Mouse (Mus musculus) ES-Bruce4 (cell line): ENCODE results near the gene Scaf1. TPM values are rescaled to one million over a fixed set of nuclear protein-coding genes. Genes with fewer than 3 reads are reported as not detected.
A peak's percentile ranks its signal among the peaks of the same experiment; 100 is the strongest.

Source experiments
- H3K27ac ChIP-seq: 2 replicates; pipeline ENCODE4 v1.5.1; 2012; ENCODE audit warnings: low read length, inconsistent platforms; ENCODE audit not compliant: insufficient read depth
- H3K27me3 ChIP-seq: 2 replicates; pipeline ENCODE4 v1.6.1; 2012; ENCODE audit warnings: mild to moderate bottlenecking, low read length, inconsistent platforms; ENCODE audit not compliant: control insufficient read depth, poor library complexity, insufficient read depth, severe bottlenecking
- H3K36me3 ChIP-seq: 2 replicates; pipeline ENCODE4 v1.6.1; 2012; ENCODE audit warnings: inconsistent platforms, mild to moderate bottlenecking, low read length, moderate library complexity; ENCODE audit not compliant: control insufficient read depth, poor library complexity, insufficient read depth, severe bottlenecking
- H3K4me1 ChIP-seq: one replicate; pipeline ENCODE4 v1.8.1; 2011; ENCODE audit warnings: low read length; ENCODE audit not compliant: control insufficient read depth, insufficient read depth
- H3K4me3 ChIP-seq: 2 replicates; pipeline ENCODE4 v1.5.1; 2011; ENCODE audit warnings: low read depth, mild to moderate bottlenecking, low read length
- H3K9ac ChIP-seq: 2 replicates; pipeline ENCODE4 v1.6.1; 2012; ENCODE audit warnings: low read depth, mild to moderate bottlenecking, inconsistent platforms; ENCODE audit not compliant: poor library complexity, severe bottlenecking
- H3K9me3 ChIP-seq: replicated peaks from 2 replicates; pipeline ENCODE4 v1.6.1; 2012; ENCODE audit warnings: mild to moderate bottlenecking, low read length, inconsistent platforms; ENCODE audit not compliant: control insufficient read depth, poor library complexity, insufficient read depth, severe bottlenecking
- CTCF ChIP-seq: IDR thresholded peaks from one replicate; pipeline ENCODE4 v1.8.1; 2011; ENCODE audit warnings: low read depth, low read length
- EP300 ChIP-seq: IDR thresholded peaks from 2 replicates; pipeline ENCODE4 v1.6.1; 2011; ENCODE audit warnings: low read depth, low read length; ENCODE audit not compliant: insufficient read depth
- POLR2A ChIP-seq: IDR thresholded peaks from one replicate; pipeline ENCODE4 v1.8.1; 2011; ENCODE audit warnings: low read length; ENCODE audit not compliant: insufficient read depth
- polyA plus RNA-seq: library from polyadenylated mRNA; stranded (reverse); fragments of >200 nt; gene quantifications from 2 replicates; pipeline ENCODE4 v1.2.4, GENCODE M21; 2011; ENCODE audit warnings: low read depth; ENCODE audit not compliant: missing spikeins, insufficient read depth, insufficient read length

Gene Scaf1
- polyA plus RNA-seq, 1 experiment: 64.2 TPM

DNA sequence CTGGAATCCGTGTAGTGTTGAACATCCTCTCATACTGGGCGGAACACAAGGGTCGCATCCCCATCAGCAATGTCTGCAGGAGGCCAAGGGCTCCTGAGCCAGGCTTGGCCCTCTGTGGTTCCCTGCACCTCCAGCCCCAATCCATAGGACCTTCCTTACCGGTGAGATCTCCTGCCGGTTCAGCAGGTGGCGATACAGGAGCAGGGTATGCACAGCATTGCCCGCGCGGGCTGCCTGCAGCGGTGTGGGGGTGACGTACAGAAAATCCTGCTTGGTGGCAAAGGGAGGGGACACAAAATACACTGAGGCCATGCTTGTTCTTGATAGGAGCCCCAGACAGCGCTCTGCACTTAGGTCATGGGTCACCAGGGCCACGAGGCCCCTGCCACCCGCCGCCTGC, 49.5 kb downstream of the Scaf1 start:
- peak overlapping the region; percentile 3; the same call in 1 of the 2 replicates for H3K9ac ChIP-seq
- TF ChIP-seq POLR2A: no peak
- TF ChIP-seq CTCF: peak; percentile 48
- no peak for TF ChIP-seq EP300
- no peak overlapping the region for H3K27ac ChIP-seq
- no peaks in the 10 kb centered on the region for H3K27me3 ChIP-seq
- no peaks in the 10 kb centered on the region for H3K9me3 ChIP-seq
- peaks cover 2% of the 10 kb centered on the region for H3K4me1 ChIP-seq
- H3K36me3 ChIP-seq: peaks cover 28% of the 10 kb centered on the region
- no peak overlapping the region for H3K4me3 ChIP-seq

DNA sequence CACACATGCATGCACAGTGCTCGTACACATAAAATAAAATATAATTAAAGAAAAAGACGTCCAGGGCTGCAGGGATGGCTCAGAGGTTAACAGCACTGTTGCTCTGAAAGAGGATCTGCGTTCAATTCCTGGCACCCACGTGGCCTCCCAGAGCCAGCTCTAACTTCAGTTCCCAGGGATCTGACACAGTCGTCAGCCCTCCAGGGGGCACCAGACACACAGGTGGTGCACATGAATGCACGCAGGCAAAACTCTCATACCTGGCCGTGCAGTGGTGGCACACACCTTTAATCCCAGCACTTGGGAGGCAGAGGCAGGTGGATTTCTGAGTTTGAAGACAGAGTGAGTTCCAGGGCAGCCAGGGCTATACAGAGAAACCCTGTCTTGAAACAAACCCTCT, 50.2 kb downstream of the Scaf1 start:
- no peak overlapping the region for H3K27ac ChIP-seq
- peaks cover 35% of the 10 kb centered on the region for H3K36me3 ChIP-seq
- H3K27me3 ChIP-seq: no peaks in the 10 kb centered on the region
- H3K9ac ChIP-seq: no peak overlapping the region
- TF ChIP-seq CTCF (peak; percentile 54), POLR2A (no peak)
- H3K4me3 ChIP-seq: no peak overlapping the region
- no peaks in the 10 kb centered on the region for H3K9me3 ChIP-seq
- no peaks in the 10 kb centered on the region for H3K4me1 ChIP-seq

DNA sequence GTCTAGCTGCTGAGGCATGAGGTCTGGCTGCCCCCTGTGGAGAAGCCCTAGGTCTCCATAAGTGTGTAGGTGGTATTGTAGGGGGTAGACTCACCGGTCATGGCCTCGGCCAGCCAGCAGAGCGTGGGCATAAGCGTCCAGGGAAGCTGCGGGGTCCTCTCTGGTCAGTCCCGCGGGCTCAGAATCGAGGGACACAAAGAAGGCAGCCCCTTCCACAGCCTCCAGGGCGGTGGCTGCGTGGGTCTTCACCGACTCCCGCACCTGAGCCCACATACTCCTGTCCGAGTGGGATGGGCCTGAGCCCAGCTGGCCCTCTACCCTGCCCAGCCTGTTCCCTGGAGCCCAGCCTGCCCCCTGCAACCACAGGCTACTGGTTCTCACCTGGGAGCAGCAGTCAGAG, 51.2 kb downstream of the Scaf1 start:
- no peak overlapping the region for H3K4me3 ChIP-seq
- no peak overlapping the region for H3K27ac ChIP-seq
- no peaks in the 10 kb centered on the region for H3K9me3 ChIP-seq
- TF ChIP-seq CTCF (no peak), POLR2A (no peak), EP300 (no peak)
- no peaks in the 10 kb centered on the region for H3K27me3 ChIP-seq
- H3K36me3 ChIP-seq: peaks cover 37% of the 10 kb centered on the region
- no peak overlapping the region for H3K9ac ChIP-seq
- H3K4me1 ChIP-seq: no peaks in the 10 kb centered on the region

DNA sequence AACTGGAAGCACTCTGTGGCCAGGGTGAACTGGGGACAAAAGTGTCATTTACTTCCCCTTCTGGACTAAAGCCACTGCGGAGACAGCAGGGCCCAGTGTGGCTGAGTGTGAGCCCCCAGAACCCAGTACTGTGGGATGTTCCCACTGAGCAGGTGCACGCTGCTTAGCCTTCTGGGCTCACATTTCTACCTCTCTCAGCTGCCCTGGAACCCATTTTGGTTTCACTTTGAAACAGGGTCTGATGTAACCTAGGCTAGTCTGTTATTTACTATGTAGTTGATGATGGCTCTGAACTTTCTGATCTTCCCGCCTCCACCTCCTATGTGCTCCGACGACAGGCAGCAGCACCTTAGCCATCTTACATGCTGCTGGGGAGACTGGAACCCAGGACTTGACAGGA, 53.3 kb downstream of the Scaf1 start:
- no peak for TF ChIP-seq POLR2A
- no peak for TF ChIP-seq CTCF
- no peak for TF ChIP-seq EP300
- peaks cover 44% of the 10 kb centered on the region for H3K36me3 ChIP-seq

DNA sequence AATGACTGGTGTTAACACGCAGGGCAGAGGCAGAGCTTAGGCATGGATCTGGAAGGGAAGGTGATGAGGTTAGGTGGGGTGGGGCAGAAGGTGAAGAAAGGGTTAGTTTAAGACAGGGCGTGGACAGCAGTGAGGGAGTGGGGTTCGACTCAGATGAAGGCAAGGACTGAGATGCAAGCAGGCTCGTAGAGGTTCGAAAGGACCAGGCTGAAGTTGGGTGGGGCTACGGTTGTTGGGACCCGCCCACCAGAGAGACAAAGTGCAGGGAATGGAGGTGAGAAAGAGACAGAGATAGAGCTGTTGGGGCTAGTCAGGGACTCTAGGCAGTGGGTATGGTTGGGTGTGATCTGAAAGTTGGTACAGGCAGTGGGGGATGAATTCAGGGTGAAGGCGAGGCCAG, 53.8 kb downstream of the Scaf1 start:
- TF ChIP-seq EP300: no peak
- TF ChIP-seq CTCF: no peak
- TF ChIP-seq POLR2A: no peak
- no peak overlapping the region for H3K9ac ChIP-seq
- no peaks in the 10 kb centered on the region for H3K4me1 ChIP-seq
- no peak overlapping the region for H3K27ac ChIP-seq
- no peak overlapping the region for H3K4me3 ChIP-seq
- H3K9me3 ChIP-seq: no peaks in the 10 kb centered on the region
- peaks cover 44% of the 10 kb centered on the region for H3K36me3 ChIP-seq
- H3K27me3 ChIP-seq: no peaks in the 10 kb centered on the region

More for the DNA sequence above, 53.3 kb downstream of the Scaf1 start:
- no peak overlapping the region for H3K27ac ChIP-seq
- H3K27me3 ChIP-seq: no peaks in the 10 kb centered on the region
- H3K9ac ChIP-seq: no peak overlapping the region
- H3K4me1 ChIP-seq: no peaks in the 10 kb centered on the region
- no peaks in the 10 kb centered on the region for H3K9me3 ChIP-seq
- H3K4me3 ChIP-seq: no peak overlapping the region

DNA sequence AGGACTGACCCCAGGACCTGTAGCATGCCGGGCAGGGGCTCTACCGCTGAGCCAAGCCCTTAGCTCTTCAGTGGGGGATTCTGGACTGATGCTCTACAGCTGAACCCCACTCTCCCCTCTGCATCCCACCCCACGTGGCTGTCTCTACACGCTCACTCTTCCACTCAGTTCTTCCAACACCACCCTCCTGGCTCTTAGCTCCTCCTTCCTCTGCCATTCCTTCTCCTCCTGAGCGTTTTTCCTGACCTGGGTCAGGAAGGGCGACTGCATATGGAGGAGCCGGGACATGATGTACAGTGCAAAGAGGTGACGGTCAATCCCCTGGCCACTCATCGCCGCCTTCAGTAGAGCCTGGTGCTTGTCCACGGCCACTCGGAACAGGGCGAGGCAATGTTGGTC, 55.7 kb downstream of the Scaf1 start:
- Histone ChIP-seq H3K4me1 (no peaks in the 10 kb centered on the region), H3K9ac (no peak overlapping the region), H3K4me3 (no peak overlapping the region), H3K9me3 (no peaks in the 10 kb centered on the region), H3K27ac (no peak overlapping the region), H3K27me3 (no peaks in the 10 kb centered on the region), H3K36me3 (peaks cover 38% of the 10 kb centered on the region)
- TF ChIP-seq EP300: no peak
- no peak for TF ChIP-seq POLR2A
- TF ChIP-seq CTCF: no peak
